In genomic region chr14:120477288-120477981, GRCm38 (mm10) we compare ENCODE assay signal across 8 mouse cellular contexts. TPM values are rescaled to one million over a fixed set of nuclear protein-coding genes. Genes with fewer than 3 reads are reported as not detected.
A peak's percentile ranks its signal among the peaks of the same experiment; 100 is the strongest.
DNase-seq lines count a peak whose midpoint lies in the region; ATAC-seq and TF ChIP-seq lines count a peak whose summit lies in the region.

No protein-coding gene starts in this region.

- intact Hi-C loops in gastrocnemius, adult 2 months (cut with DNase I) = loop anchor here (10.0 kb wide), 1 partner anchor 437 kb away; the partner anchor contains the start of gene Ipo5
- intact Hi-C loops in left cerebral cortex, adult 2 months (cut with DNase I) = loop anchor here (1.0 to 5.0 kb wide), 7 partner anchors 45 to 435 kb away; partner anchors contain the start of gene Ipo5

- peak overlapping the region; percentile 76 for H3K4me3 ChIP-seq in gastrocnemius, adult 2 months
- peak overlapping the region; percentile 79 for H3K4me3 ChIP-seq in hindbrain, postnatal 0 days (ENCODE audit: low read length)
- H3K4me3 ChIP-seq in left cerebral cortex, adult 2 months = peak overlapping the region; percentile 76

- peaks cover 14% of the 10 kb centered on the region; the same call in 1 of the 2 replicates for H3K4me1 ChIP-seq in hindbrain, postnatal 0 days (ENCODE audit: insufficient read depth, low read length)

- no peaks in the 10 kb centered on the region for H3K27me3 ChIP-seq in hindbrain, postnatal 0 days (ENCODE audit: insufficient read depth, low read length)

- peak; percentile 99 for DNase-seq in adipocyte (ENCODE audit: low spot score)
- peak; percentile 98 for DNase-seq in gastrocnemius, adult 2 months
- DNase-seq in hindbrain, postnatal 0 days (ENCODE audit: low spot score) = peak; percentile 100
- peak; percentile 98 for DNase-seq in left cerebral cortex, adult 2 months (ENCODE audit: extremely low spot score in 1 of 2, low spot score in 2 of 2)
- DNase-seq in right cerebral cortex, postnatal 14 days = peak; percentile 100
- DNase-seq in yolk sac, embryonic 10.5 days (ENCODE audit: low spot score) = peak; percentile 99

- no peak for TF ChIP-seq CTCF in gastrocnemius, adult 2 months (IDR thresholded peaks at IDR 0.05)
- no peak; the same call in 1 of the 2 replicates for TF ChIP-seq CTCF in hindbrain, postnatal 0 days (IDR thresholded peaks at IDR 0.05; ENCODE audit: low read depth)
- no peak for TF ChIP-seq CTCF in left cerebral cortex, adult 2 months (IDR thresholded peaks at IDR 0.05)

- peak; percentile 78 for ATAC-seq in common myeloid progenitor, adult 5-6 weeks (replicated peaks; ENCODE audit: low read depth, poor library complexity, severe bottlenecking)
- peak; percentile 95 for ATAC-seq in hindbrain, postnatal 0 days
- ATAC-seq in megakaryocyte, adult 5-6 weeks (ENCODE audit: poor library complexity, severe bottlenecking) = peak; percentile 63

- H3K9ac ChIP-seq in hindbrain, postnatal 0 days (replicated peaks; ENCODE audit: low read length) = peak overlapping the region; percentile 76

- H3K27ac ChIP-seq in gastrocnemius, adult 2 months = peak overlapping the region; percentile 100
- peak overlapping the region; percentile 99 for H3K27ac ChIP-seq in hindbrain, postnatal 0 days
- H3K27ac ChIP-seq in left cerebral cortex, adult 2 months = peak overlapping the region; percentile 100

- H3K36me3 ChIP-seq in hindbrain, postnatal 0 days (ENCODE audit: insufficient read depth, low read length) = no peaks in the 10 kb centered on the region

- WGBS in hindbrain, postnatal 0 days = under 1% methylated on average over 46 of the region's 46 CpGs

- H3K9me3 ChIP-seq in hindbrain, postnatal 0 days (ENCODE audit: low read length) = no peaks in the 10 kb centered on the region

- H3K4me2 ChIP-seq in hindbrain, postnatal 0 days (ENCODE audit: low read depth, low read length) = peak overlapping the region; percentile 80

RNA-seq across cellular contexts. Expression of gene Rap2a, which starts 0.8 kb away (rescaled TPM):
- 3.9 and 4.6 TPM in 2 replicates for total RNA-seq in common myeloid progenitor, adult 5-6 weeks (2017)
- 1 to 10 TPM; 3.2 to 3.8 TPM for total RNA-seq in gastrocnemius, adult 2 months (2021)
- total RNA-seq in hindbrain, postnatal 0 days (2014; rRNA removed) = 45.4 and 53.7 TPM in 2 replicates
- polyA plus RNA-seq in hindbrain, postnatal 0 days (2015; fragmentation: Nextera tagmentation; extraction: Ambion mirVana) = 26.2 and 27.3 TPM in 2 replicates
- 10 to 100 TPM; 91.3 to 91.5 TPM for total RNA-seq in left cerebral cortex, adult 2 months (2021)
- 33.0 and 37.6 TPM in 2 replicates for total RNA-seq in megakaryocyte, adult 5-6 weeks (2015)
- 23.4 and 24.0 TPM in 2 replicates for total RNA-seq in megakaryocyte, adult 5-6 weeks (2017)

Comparison
In these comparisons a context has a peak if more than half of its experiments do, and no peak if none do; other contexts are left out.
1. Peak in every context shown above with its lines: DNase-seq, ATAC-seq, H3K4me3 ChIP-seq and H3K27ac ChIP-seq.